Mouse (Mus musculus): ENCODE data around the gene Sdhd. TPM values are rescaled to one million over a fixed set of nuclear protein-coding genes. Genes with fewer than 3 reads are reported as not detected.
"Not testable (repeated sequence)": the region's sequence is repeated elsewhere in the genome, so short reads cannot be mapped to it uniquely, and the experiment has no call there.

The Sdhd gene
- polyA plus RNA-seq (2016; fragmentation: Nextera tagmentation; extraction: Ambion mirVana): 312 and 315 TPM in 2 replicates

DNA sequence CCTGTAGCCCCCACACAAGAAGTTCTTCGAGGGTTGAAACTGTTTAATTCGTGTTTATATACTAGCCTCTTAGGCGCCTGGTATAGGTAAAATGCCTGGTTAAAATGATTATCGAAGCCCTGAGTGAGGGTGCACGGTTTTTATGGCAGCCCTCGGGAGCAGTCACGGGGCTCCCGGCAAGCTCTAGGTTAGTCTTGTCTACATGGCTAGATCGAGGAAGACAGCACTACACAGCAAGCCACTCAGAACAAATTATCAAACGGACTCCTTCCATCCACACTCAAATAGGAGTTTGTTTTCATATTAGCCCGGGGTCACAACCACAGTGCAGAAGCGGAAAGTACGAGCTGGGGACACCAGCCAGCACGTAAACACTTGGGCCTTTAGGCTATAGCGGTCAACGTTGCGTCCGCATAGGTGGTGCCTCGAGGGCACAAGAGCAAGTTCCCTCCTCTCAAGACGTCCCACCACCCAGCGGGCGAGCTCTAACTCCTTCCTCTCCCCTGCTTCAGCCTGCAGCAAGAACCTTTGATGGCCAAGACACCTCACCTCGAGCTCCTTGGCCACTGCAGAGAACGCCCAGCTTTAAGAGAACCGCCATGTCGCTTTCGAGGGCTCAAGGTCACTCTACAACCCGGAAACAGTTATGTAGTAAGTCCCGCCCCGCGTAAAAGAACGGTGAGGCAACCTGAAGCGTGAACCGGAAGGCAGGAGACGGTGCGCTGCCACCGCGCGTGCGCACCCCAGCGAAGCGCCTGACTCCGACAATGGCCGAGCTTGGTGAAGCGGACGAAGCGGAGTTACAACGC lies at the start of gene Sdhd, which contains the start of gene Timm8b:
Sdhd (minus strand) TSS at position 624 of the 809 bp plus-strand sequence.
Timm8b (plus strand) TSS at position 722 of the 809 bp plus-strand sequence.
- Histone ChIP-seq H3K4me1 (peaks cover 25% of the 10 kb centered on the region), H3K4me3 (peak within 1 kb of the TSS; percentile 91), H3K36me3 (replicated peaks) (peaks cover 62% of the 10 kb centered on the region), H3K27ac (replicated peaks) (peak within 1 kb of the TSS; percentile 94), H3K27me3 (replicated peaks; ENCODE audit: low read depth, poor library complexity, severe bottlenecking) (no peaks in the 10 kb centered on the region), H3K9me3 (no peaks in the 10 kb centered on the region)
- 1% methylated on average over 48 of the region's 48 CpGs for WGBS
- peak; percentile 96 for DNase-seq (ENCODE audit: low spot score)

DNA sequence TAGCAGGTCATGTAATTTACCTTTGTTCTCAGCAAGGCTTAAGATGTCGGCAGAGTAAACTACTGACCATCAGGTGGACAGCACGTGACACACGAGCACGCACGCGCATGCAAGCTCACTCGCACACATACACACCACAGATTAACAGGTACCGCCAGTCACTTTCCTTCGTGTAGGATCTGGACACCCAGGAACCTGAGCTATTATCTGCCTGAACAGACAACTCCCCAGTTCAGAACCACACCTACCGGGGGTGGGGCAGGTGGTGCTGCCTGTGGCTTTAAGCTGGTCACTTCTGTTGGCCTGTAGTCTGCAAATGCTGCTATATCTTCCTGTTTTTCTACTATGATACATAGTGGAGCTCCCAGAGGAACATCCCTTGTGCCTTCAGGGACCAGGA lies 46.9 kb upstream of the Sdhd start:
- Histone ChIP-seq H3K9me3 (no peaks in the 10 kb centered on the region), H3K4me3 (no peak overlapping the region), H3K27me3 (replicated peaks; ENCODE audit: low read depth, poor library complexity, severe bottlenecking) (no peaks in the 10 kb centered on the region), H3K4me1 (no peaks in the 10 kb centered on the region), H3K27ac (replicated peaks) (no peak overlapping the region), H3K36me3 (replicated peaks) (peaks cover 98% of the 10 kb centered on the region)
- 95% methylated on average over 10 of the region's 10 CpGs for WGBS
- no peak for DNase-seq (ENCODE audit: low spot score)

DNA sequence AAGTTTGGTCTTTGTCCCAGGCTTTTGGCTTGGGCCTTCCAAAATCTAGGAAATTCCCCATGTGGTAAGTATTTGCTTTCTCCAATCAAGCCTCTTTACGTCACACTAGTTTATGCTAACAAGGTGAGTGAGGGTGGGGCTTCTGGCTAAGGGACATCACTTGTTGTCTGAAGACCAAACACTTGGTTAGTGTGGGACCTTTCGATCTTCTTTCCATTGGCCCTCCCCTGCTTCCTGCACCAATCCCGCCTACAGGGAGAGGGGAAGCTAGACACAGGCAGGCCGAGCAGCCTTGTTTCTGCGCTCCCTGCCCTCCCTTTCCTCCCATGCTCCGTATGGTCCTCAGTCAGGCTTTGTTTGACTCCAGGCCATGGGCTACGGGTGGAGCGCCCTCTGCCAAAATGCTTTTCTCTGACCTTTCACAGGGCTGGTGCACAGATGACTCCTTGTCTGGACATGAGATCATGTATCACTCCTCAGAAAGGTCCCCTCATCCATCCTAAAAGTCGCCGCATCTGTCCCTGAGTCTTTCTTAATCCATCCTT lies 43.3 kb upstream of the Sdhd start:
- 69% methylated on average over 10 of the region's 10 CpGs for WGBS
- Histone ChIP-seq H3K4me1 (no peaks in the 10 kb centered on the region), H3K27ac (replicated peaks) (no peak overlapping the region), H3K9me3 (no peaks in the 10 kb centered on the region), H3K4me3 (no peak overlapping the region), H3K36me3 (replicated peaks) (peaks cover 96% of the 10 kb centered on the region), H3K27me3 (replicated peaks; ENCODE audit: low read depth, poor library complexity, severe bottlenecking) (no peaks in the 10 kb centered on the region)
- DNase-seq (ENCODE audit: low spot score): no peak

DNA sequence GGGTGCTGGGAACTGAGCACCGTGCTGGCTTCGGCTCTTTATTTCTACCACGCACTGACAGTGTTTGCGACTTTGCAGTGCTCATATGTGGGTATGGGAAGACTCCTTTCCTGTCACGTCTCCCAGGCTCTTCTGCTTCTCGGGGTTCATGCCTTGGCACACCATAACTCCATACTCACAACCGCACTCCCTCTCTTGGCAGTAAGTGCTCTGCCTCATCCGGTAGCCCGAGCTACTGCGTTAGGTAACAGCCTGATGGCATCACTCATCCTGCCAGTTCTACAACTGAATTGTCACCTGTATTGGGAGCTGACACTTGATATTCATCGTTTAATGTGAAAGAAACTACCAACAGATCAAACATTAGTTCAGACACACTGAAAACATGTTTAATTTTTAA lies 30.7 kb upstream of the Sdhd start:
- Histone ChIP-seq H3K4me3 (no peak overlapping the region), H3K4me1 (no peaks in the 10 kb centered on the region), H3K36me3 (replicated peaks) (peaks cover 73% of the 10 kb centered on the region), H3K9me3 (no peaks in the 10 kb centered on the region), H3K27me3 (replicated peaks; ENCODE audit: low read depth, poor library complexity, severe bottlenecking) (no peaks in the 10 kb centered on the region), H3K27ac (replicated peaks) (no peak overlapping the region)
- no peak for DNase-seq (ENCODE audit: low spot score)
- 94% methylated on average over 11 of the region's 11 CpGs for WGBS

DNA sequence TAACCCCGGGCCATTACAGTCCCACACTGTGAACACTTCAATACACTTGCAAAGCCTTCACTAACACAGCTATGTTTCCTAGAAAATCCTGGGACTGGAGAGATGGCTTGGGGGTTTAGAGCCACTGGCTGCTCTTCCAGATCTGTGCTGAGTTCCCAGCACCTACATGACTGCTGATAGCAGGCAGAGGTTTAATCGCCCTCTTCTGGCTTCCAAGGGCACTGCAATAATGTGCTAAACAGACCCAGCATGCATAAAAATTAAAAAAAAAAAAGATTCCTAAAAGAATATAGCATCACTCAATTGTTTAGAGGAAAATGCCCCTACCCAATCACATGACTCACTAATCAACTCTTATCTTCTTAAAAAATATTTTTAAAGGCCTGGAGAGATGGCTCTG lies 29.4 kb upstream of the Sdhd start:
- DNase-seq (ENCODE audit: low spot score): no peak
- H3K27ac ChIP-seq (replicated peaks): no peak overlapping the region
- H3K9me3 ChIP-seq: no peaks in the 10 kb centered on the region
- no peaks in the 10 kb centered on the region for H3K4me1 ChIP-seq
- no peak overlapping the region for H3K4me3 ChIP-seq
- no peaks in the 10 kb centered on the region for H3K27me3 ChIP-seq (replicated peaks; ENCODE audit: low read depth, poor library complexity, severe bottlenecking)
- WGBS: 61% methylated on average over 2 of the region's 2 CpGs
- H3K36me3 ChIP-seq (replicated peaks): peaks cover 62% of the 10 kb centered on the region

DNA sequence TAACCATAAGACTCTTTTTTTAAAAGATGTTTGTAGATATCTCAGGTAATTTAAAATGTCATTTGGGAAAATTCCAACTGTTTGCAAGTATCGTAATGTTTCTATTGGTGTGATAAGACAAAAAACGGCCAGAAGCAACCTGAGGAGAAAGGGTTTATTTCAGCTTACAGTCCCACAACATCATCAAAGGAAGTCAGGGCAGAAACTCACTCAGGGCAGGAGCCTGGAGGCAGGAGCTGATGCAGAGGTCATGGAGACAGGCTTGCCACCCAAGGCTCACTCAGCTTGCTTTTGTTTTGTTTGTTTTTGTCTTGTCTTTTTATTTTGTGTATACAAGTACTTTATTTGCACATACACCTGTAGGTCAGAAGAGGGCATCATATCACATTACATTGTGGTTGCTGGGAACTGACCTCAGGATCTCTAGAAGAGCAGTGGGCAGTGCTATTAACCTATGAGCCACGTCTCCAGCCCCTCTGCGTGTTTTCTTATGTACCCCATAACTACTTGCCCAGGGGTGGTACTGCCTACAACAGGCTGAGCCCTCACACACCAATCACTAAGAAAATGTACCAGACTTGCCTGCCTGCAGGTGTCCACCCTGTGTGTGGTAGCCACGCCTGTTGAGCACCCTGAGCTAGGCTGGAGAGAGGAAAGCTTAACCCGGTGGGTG lies 28.5 kb upstream of the Sdhd start:
- 89% methylated on average over 6 of the region's 6 CpGs for WGBS
- Histone ChIP-seq H3K9me3 (no peaks in the 10 kb centered on the region), H3K4me1 (no peaks in the 10 kb centered on the region), H3K4me3 (no peak overlapping the region), H3K27me3 (replicated peaks; ENCODE audit: low read depth, poor library complexity, severe bottlenecking) (no peaks in the 10 kb centered on the region), H3K36me3 (replicated peaks) (peaks cover 53% of the 10 kb centered on the region), H3K27ac (replicated peaks) (no peak overlapping the region)
- DNase-seq (ENCODE audit: low spot score): no peak

DNA sequence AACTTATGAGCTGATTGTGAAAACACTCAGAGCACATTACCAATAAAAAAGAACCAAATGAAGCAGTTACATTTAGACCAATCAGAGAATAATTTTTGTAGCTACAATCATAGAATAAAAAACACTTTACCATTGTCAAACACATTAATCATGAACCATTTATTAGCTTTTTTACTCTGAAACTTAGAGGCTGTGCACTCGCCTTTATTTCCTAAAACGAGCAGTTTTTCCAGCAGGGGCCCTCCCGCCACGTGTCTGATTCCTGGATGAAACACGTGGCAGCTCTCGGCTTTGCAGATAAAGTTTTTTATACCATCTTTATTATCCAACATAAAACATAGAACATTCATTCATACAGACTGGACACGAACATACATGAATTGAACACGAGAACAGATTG lies 27.3 kb upstream of the Sdhd start:
- WGBS: 89% methylated on average over 6 of the region's 8 CpGs
- not testable (repeated sequence) for H3K27me3 ChIP-seq (replicated peaks; ENCODE audit: low read depth, poor library complexity, severe bottlenecking); DNase-seq (ENCODE audit: low spot score); H3K27ac ChIP-seq (replicated peaks); H3K4me1 ChIP-seq; H3K4me3 ChIP-seq; H3K9me3 ChIP-seq
- H3K36me3 ChIP-seq (replicated peaks): peaks cover 40% of the 10 kb centered on the region

DNA sequence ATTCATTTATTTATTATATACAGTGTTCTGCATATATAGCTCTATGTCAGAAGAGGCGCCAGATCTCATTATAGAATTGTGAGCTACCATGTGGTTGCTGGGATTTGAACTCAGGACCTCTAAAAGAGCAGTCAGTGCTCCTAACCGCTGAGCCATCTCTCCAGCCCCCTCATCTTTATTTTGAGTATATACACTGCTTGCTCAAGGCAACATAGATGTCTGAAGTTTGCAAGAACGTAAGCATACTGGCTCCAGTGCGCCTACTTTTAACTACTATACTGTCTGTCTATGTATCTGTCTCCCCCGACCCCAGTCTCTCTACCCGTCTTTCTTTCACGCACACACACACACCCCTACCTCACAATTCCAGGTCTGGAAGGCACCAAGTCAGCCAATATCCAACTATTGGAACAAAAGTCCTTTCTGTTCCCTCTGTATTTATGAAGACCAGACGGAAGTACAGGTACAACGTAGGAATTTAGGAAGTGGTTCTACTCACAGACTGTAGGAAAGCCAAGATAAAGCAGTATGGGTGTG lies 14.2 kb upstream of the Sdhd start:
- H3K27ac ChIP-seq (replicated peaks): no peak overlapping the region
- WGBS: 66% methylated on average over 9 of the region's 9 CpGs
- peaks cover 26% of the 10 kb centered on the region for H3K36me3 ChIP-seq (replicated peaks)
- no peaks in the 10 kb centered on the region for H3K9me3 ChIP-seq
- peak overlapping the region; percentile 100 for H3K4me3 ChIP-seq
- DNase-seq (ENCODE audit: low spot score): no peak
- H3K27me3 ChIP-seq (replicated peaks; ENCODE audit: low read depth, poor library complexity, severe bottlenecking): no peaks in the 10 kb centered on the region
- H3K4me1 ChIP-seq: peaks cover 8% of the 10 kb centered on the region

DNA sequence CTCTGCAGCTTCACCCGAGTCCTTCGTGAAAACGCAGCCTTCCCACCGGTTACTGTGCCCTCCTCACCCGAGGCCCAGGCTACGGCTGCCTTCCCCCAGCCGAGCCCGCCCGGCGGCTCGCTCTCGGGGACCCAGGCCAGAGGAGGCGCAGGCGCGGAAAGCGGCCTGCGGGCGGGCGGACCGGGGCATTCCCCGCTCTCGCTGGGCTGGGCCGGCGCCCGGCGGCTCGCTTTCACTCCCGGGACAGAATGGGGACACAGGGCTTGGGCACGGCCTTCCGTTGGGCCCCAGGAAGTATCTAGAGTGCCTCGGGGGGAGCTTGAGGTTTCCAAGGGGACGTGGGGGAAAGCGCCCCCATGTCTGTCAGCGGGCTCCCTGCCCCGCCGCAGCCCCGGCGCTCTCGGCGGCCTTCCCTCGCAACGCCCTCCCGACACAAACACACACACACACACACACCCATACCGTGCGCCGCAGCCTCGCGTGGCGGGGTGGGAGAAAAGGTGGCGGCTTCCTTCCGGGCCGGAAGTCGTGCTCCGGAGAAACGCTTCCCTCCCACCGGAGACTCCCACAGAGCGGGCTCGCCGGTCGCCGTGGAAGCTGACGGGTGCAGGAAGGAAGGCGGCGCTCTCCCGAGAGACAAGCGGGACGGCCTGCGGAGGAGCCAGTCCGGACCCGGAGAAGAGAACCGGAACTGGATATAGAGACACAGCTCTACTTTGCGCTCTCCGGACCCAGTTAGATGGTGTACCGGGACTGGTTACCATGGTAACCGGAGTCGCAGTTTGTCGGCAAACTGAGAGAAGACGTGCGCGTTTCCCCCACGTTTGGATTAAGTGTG lies 13.4 kb upstream of the Sdhd start, which contains the start of the genes Pih1d2 and Nkapd1:
Pih1d2 (plus strand) TSS at position 556 of the 838 bp plus-strand sequence.
Nkapd1 (minus strand) TSS at position 699 of the 838 bp plus-strand sequence.
- H3K4me3 ChIP-seq: peak within 1 kb of the TSS; percentile 100
- peaks cover 8% of the 10 kb centered on the region for H3K4me1 ChIP-seq
- H3K36me3 ChIP-seq (replicated peaks): peaks cover 34% of the 10 kb centered on the region
- H3K27me3 ChIP-seq (replicated peaks; ENCODE audit: low read depth, poor library complexity, severe bottlenecking): no peaks in the 10 kb centered on the region
- under 1% methylated on average over 81 of the region's 81 CpGs for WGBS
- no peaks in the 10 kb centered on the region for H3K9me3 ChIP-seq
- DNase-seq (ENCODE audit: low spot score): peak; percentile 88
- H3K27ac ChIP-seq (replicated peaks): peak within 1 kb of the TSS; percentile 95

DNA sequence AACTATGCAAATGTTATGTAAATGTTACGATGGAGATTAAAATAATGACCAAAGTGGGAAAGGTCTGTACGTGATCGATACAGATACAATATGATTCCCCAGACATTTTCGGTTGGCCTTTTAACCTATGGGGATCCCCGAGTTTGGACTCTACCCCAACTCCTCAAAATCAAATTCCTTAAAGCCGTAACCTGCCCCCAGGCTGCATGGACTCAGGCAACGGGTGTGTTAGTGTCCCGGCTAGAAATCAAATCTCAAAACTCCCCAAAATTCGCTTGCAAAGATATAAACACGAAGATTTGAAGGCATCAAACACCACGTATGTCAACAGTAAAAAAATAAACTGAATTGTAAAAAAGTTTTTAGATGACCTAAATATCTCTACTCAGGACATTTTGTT lies 12.5 kb upstream of the Sdhd start:
- H3K27me3 ChIP-seq (replicated peaks; ENCODE audit: low read depth, poor library complexity, severe bottlenecking): no peaks in the 10 kb centered on the region
- peak overlapping the region; percentile 95 for H3K27ac ChIP-seq (replicated peaks)
- H3K9me3 ChIP-seq: no peaks in the 10 kb centered on the region
- peaks cover 8% of the 10 kb centered on the region for H3K4me1 ChIP-seq
- no peak for DNase-seq (ENCODE audit: low spot score)
- peaks cover 43% of the 10 kb centered on the region for H3K36me3 ChIP-seq (replicated peaks)
- H3K4me3 ChIP-seq: peak overlapping the region; percentile 100
- WGBS: 36% methylated on average over 11 of the region's 11 CpGs

DNA sequence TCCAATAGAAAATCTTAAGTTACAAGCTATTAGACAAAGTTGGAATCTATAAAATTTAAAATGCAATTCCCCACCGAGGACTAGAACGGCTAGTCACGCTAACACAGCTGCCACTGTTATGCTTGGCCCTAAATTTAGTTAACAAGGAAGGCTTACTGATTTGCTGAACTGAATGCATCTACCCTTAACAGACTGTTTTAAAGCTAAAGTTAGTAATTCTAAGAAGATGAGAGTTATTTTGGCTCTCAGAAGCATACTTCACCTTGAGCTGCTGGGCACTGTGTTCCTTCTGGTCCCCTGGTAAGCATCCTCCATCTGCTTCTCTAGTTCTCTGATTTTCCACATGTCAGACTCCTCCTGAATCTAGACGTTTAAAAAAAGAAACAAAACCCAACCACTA lies 8.5 kb upstream of the Sdhd start:
- WGBS: 91% methylated on average over 4 of the region's 4 CpGs
- Histone ChIP-seq H3K4me3 (no peak overlapping the region), H3K4me1 (peaks cover 8% of the 10 kb centered on the region), H3K27me3 (replicated peaks; ENCODE audit: low read depth, poor library complexity, severe bottlenecking) (no peaks in the 10 kb centered on the region), H3K9me3 (no peaks in the 10 kb centered on the region), H3K27ac (replicated peaks) (no peak overlapping the region), H3K36me3 (replicated peaks) (peaks cover 83% of the 10 kb centered on the region)
- DNase-seq (ENCODE audit: low spot score): no peak

DNA sequence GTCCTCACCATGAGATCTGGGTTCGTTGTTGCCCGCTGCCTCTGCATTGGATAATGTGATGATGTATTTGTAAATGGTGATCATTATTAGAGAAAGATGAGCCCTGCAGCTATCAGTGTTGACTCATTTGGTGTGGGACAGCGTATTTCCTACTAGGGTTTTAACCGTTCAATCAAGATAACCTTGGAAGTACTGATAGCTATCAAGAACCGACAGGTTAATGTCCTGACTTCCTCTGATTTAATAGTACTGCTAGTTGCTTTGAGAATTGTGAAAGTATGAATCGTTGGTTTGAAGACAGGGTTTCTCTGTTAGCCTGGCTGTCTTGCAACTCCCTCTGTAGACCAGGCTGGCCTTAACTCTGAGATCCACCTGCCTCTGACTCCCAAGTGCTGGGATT lies 726 bp upstream of the Sdhd start:
- peak overlapping the region; percentile 94 for H3K27ac ChIP-seq (replicated peaks)
- no peaks in the 10 kb centered on the region for H3K9me3 ChIP-seq
- peak overlapping the region; percentile 91 for H3K4me3 ChIP-seq
- peaks cover 62% of the 10 kb centered on the region for H3K36me3 ChIP-seq (replicated peaks)
- H3K27me3 ChIP-seq (replicated peaks; ENCODE audit: low read depth, poor library complexity, severe bottlenecking): no peaks in the 10 kb centered on the region
- peaks cover 25% of the 10 kb centered on the region for H3K4me1 ChIP-seq
- WGBS: 5% methylated on average over 6 of the region's 6 CpGs
- DNase-seq (ENCODE audit: low spot score): no peak

Measured in embryonic facial prominence, embryonic 10.5 days (tissue).